Mouse (Mus musculus) MEL (cell line): ENCODE measurements around the gene Defb25. TPM values are rescaled to one million over a fixed set of nuclear protein-coding genes. Genes with fewer than 3 reads are reported as not detected.

Source experiments
- DNase-seq: peaks from one replicate; pipeline ENCODE4 v3.0.0; 2011; ENCODE audit warnings: low read depth, low spot score
- H3K27ac ChIP-seq: 2 replicates; pipeline ENCODE4 v1.5.1; 2012; ENCODE audit warnings: low read depth, mild to moderate bottlenecking, control low read depth, low read length, moderate library complexity; ENCODE audit not compliant: control insufficient read depth
- H3K27me3 ChIP-seq, 2 experiments: fragments of 150-350 bp in 1 of 2; sonication (generic) in 1 of 2; 2 replicates each; pipeline ENCODE4 v1.6.1; 2012; ENCODE audit warnings: low read length in 2 of 2, mild to moderate bottlenecking in 2 of 2, improper control_type of control experiment in 1 of 2, moderate library complexity in 1 of 2; ENCODE audit not compliant: insufficient read depth in 2 of 2, control insufficient read depth in 1 of 2
- H3K36me3 ChIP-seq, 2 experiments: 2 replicates each; pipeline ENCODE4 v1.6.1; 2012 to 2014; ENCODE audit warnings: low read length in 2 of 2, improper control_type of control experiment in 1 of 2, inconsistent platforms in 1 of 2, mild to moderate bottlenecking in 1 of 2; ENCODE audit not compliant: insufficient read depth in 2 of 2, control insufficient read depth in 1 of 2
- H3K4me1 ChIP-seq, 2 experiments: fragments of 150-350 bp in 1 of 2; sonication (generic) in 1 of 2; 2 replicates each; pipeline ENCODE4 v1.6.1; 2012; ENCODE audit warnings: low read length in 2 of 2, improper control_type of control experiment in 1 of 2, mild to moderate bottlenecking in 1 of 2; ENCODE audit not compliant: insufficient read depth in 2 of 2, control insufficient read depth in 1 of 2
- H3K4me3 ChIP-seq, 2 experiments: fragments of 150-350 bp in 1 of 2; sonication (generic) in 1 of 2; 2 replicates each; pipeline ENCODE4 v1.5.1; 2012; ENCODE audit warnings: low read depth in 2 of 2, low read length in 2 of 2, mild to moderate bottlenecking in 2 of 2, moderate library complexity in 2 of 2, control low read depth in 1 of 2, improper control_type of control experiment in 1 of 2; ENCODE audit not compliant: control insufficient read depth in 1 of 2, insufficient read depth in 1 of 2
- H3K79me2 ChIP-seq: 2 replicates; pipeline ENCODE4 v1.6.1; 2012; ENCODE audit warnings: mild to moderate bottlenecking, low read length, moderate library complexity; ENCODE audit not compliant: control insufficient read depth, poor library complexity, insufficient read depth
- H3K9ac ChIP-seq: 2 replicates; pipeline ENCODE4 v1.6.1; 2012; ENCODE audit warnings: low read depth, mild to moderate bottlenecking, control low read depth, low read length, moderate library complexity; ENCODE audit not compliant: control insufficient read depth, poor library complexity, severe bottlenecking
- H3K9me3 ChIP-seq: fragments of 150-350 bp; sonication (generic); replicated peaks from 2 replicates; pipeline ENCODE4 v1.6.1; 2012; ENCODE audit warnings: mild to moderate bottlenecking, low read length, improper control_type of control experiment, moderate library complexity; ENCODE audit not compliant: insufficient read depth
- BHLHE40 ChIP-seq: IDR thresholded peaks from 2 replicates; pipeline ENCODE4 v1.6.1; 2012; ENCODE audit warnings: low read depth, mild to moderate bottlenecking, inconsistent platforms, low read length, improper control_type of control experiment, borderline replicate concordance
- CHD2 ChIP-seq: IDR thresholded peaks from 2 replicates; pipeline ENCODE4 v1.6.1; 2011; ENCODE audit warnings: low read length, improper control_type of control experiment
- CTCF ChIP-seq, 3 experiments: IDR thresholded peaks in 2 of 3; conservative IDR thresholded peaks in 1 of 3; 2 replicates each; pipeline ENCODE4 v1.5.1; 2011 to 2012; ENCODE audit warnings: low read length in 3 of 3, low read depth in 2 of 3, mild to moderate bottlenecking in 2 of 3, improper control_type of control experiment in 1 of 3, inconsistent platforms in 1 of 3, mixed read lengths in 1 of 3, moderate library complexity in 1 of 3; ENCODE audit not compliant: control insufficient read depth in 1 of 3, insufficient read depth in 1 of 3, poor library complexity in 1 of 3, severe bottlenecking in 1 of 3
- GATA1 ChIP-seq: IDR thresholded peaks from 2 replicates; pipeline ENCODE4 v1.6.1; 2011; ENCODE audit warnings: low read depth, low read length, improper control_type of control experiment
- RAD21 ChIP-seq: IDR thresholded peaks from 2 replicates; pipeline ENCODE4 v1.6.1; 2011; ENCODE audit warnings: mild to moderate bottlenecking, low read depth, low read length, improper control_type of control experiment
- SMC3 ChIP-seq: IDR thresholded peaks from 2 replicates; pipeline ENCODE4 v1.6.1; 2011; ENCODE audit warnings: low read depth, low read length, improper control_type of control experiment
- polyA plus RNA-seq, 2 experiments: library from polyadenylated mRNA; stranded (reverse) in 1 of 2; unstranded in 1 of 2; fragments of >175 nt in 1 of 2; fragments of >200 nt in 1 of 2; gene quantifications; 2 replicates each; pipeline versions ENCODE4 v1.2.1 to v1.2.4; 2012; ENCODE audit warnings: low replicate concordance in 2 of 2, low read depth in 1 of 2; ENCODE audit not compliant: insufficient read length in 2 of 2, insufficient read depth in 1 of 2, missing spikeins in 1 of 2
- total RNA-seq: library from RNA; depleted of rRNA; stranded (reverse); fragments of 300-350 nt; gene quantifications from 2 replicates; pipeline ENCODE4 v1.2.3, GENCODE M21; 2012

Gene Defb25
- total and polyA plus RNA-seq, 3 experiments: not detected

DNA sequence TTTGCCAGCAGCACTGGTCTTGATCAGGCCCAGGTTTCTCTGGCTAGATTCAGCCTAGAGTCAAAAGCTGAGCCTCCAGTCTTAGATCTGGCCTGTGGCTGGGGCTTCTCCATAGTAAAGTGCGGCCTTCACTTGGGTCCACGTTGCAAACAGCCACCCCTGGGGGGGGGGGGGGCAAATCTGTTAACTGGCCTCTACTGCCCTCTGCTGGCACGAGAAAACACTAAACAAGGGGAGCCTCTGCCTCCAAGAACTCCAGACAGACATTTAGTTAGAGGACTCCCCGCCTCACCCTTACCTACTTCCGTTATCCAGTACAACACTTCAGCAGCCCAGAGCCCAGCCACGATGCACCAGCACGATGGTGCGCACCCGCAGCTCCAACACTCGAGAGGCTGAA lies 34.5 kb upstream of the Defb25 start:
- TF ChIP-seq CTCF (IDR thresholded peaks at IDR 0.05 in 2 of 3, conservative IDR thresholded peaks at IDR 0.05 in 1 of 3; ENCODE audit: control insufficient read depth in 1 of 3, insufficient read depth in 1 of 3, low read depth in 2 of 3, low read length in 3 of 3, poor library complexity in 1 of 3, severe bottlenecking in 1 of 3): peak; percentile 26 to 50 (median 46); a peak in 5 of 6 replicates
- TF ChIP-seq CHD2: no peak
- TF ChIP-seq SMC3: peak; percentile 34; the same call in 1 of the 2 replicates
- peak; percentile 14 for TF ChIP-seq RAD21
- Histone ChIP-seq H3K27ac (no peak overlapping the region), H3K9me3 (no peaks in the 10 kb centered on the region), H3K4me3 (no peak overlapping the region), H3K36me3 (no peaks in the 10 kb centered on the region), H3K9ac (no peak overlapping the region), H3K79me2 (no peaks in the 10 kb centered on the region), H3K4me1 (peaks cover 0 to 13% of the 10 kb centered on the region in 2 experiments; a peak in 2 of 4 replicates), H3K27me3 (no peaks in the 10 kb centered on the region; a peak in 1 of 4 replicates)
- DNase-seq: peak; percentile 19

DNA sequence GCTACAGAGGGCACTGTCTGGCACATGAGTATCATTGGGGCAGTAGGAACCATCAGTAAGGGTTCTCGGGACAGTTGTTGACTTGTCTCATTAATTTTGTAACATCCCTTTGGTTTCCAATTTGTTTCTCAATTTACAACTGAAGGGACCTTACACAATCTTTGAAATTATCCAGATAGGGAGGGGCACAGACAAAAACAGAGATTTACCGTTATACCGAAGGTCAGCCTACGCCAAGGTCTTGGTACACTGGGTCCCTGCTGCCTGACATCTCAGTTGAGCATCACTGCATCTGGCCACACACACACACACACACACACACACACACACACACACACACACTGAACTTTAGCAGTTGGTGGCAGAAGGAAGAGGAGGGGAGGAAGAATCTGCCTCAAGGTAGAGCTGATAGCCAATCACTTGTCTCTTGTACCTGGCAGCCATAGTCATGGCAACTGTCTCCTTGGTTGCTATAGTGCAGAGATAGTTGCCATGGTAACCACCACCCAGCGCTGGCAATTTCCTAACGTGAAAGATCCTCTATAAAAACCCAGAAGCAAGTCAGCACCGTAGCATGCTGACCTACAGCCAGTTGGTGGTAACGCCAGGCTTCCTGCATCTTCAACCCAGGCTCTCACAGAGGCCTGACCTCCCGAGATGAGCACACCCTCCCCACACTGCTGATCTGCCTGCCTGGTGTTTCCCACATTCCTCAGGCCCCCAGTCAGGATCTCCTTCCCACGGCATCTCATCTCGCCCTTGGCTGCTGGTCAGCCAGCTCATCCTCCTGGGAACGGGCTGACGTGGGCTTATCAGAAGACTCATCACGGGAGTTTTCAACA lies 31.2 kb upstream of the Defb25 start:
- H3K79me2 ChIP-seq: no peaks in the 10 kb centered on the region
- H3K4me3 ChIP-seq: no peak overlapping the region
- H3K9me3 ChIP-seq: no peaks in the 10 kb centered on the region
- H3K4me1 ChIP-seq: peaks cover 0 to 13% of the 10 kb centered on the region in 2 experiments; a peak in 2 of 4 replicates
- TF ChIP-seq GATA1: peak; percentile 68
- no peak for TF ChIP-seq BHLHE40
- H3K27me3 ChIP-seq: peaks cover 0 to under 1% of the 10 kb centered on the region in 2 experiments; a peak in 1 of 4 replicates
- no peak overlapping the region for H3K9ac ChIP-seq
- H3K27ac ChIP-seq: no peak overlapping the region
- H3K36me3 ChIP-seq: no peaks in the 10 kb centered on the region
- DNase-seq: peak; percentile 53

DNA sequence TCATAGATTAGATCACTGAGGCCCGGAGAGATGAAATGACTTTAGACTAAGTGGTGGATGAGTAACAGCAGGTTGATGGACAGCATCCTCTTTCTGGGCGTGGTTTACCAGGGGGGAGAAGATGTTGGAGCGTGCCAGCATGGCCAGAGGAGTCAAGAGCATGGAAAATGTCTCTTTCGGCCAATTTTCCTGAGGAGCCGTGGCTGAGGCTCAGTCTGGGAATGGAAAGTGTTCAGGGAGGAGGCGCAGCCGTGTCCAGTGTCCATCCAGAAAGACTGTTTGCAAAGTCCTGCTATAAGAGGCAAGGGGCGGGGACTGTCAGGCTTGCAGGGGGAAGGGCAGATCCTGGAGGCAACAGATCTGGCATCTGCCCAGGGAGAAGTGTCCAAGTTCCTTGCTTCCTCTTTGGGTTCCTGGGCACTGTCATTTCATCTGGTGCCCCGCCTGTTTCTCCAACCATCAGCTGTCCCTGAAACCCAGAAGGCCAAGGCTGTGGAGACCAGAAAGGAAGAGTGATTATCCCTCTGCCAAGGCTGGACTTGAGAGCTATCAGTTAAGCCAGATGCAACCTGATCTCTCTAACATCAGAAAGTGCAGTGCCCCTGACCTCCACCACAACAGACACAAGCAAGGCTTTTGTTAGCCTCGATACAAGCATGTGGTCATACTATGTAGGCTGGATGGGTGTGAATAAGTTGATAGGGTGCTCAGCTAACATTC lies 30.2 kb upstream of the Defb25 start:
- no peak overlapping the region for H3K9ac ChIP-seq
- no peak overlapping the region for H3K27ac ChIP-seq
- DNase-seq: no peak
- TF ChIP-seq GATA1 (no peak), SMC3 (no peak)
- TF ChIP-seq, all 39 proteins: peak for 0
- Histone ChIP-seq H3K79me2 (no peaks in the 10 kb centered on the region), H3K36me3 (no peaks in the 10 kb centered on the region), H3K4me1 (peaks cover 0 to 13% of the 10 kb centered on the region in 2 experiments; a peak in 2 of 4 replicates), H3K27me3 (peaks cover 0 to 5% of the 10 kb centered on the region in 2 experiments; a peak in 1 of 4 replicates), H3K4me3 (no peak overlapping the region), H3K9me3 (no peaks in the 10 kb centered on the region)
